Mouse (Mus musculus): ENCODE results near the gene Dhrs2. TPM values are rescaled to one million over a fixed set of nuclear protein-coding genes. Genes with fewer than 3 reads are reported as not detected.

The Dhrs2 gene
- 0.53 TPM in 1 of 2 replicates, not detected in the other for polyA plus RNA-seq (2015; fragmentation: Nextera tagmentation; extraction: Ambion mirVana)

DNA sequence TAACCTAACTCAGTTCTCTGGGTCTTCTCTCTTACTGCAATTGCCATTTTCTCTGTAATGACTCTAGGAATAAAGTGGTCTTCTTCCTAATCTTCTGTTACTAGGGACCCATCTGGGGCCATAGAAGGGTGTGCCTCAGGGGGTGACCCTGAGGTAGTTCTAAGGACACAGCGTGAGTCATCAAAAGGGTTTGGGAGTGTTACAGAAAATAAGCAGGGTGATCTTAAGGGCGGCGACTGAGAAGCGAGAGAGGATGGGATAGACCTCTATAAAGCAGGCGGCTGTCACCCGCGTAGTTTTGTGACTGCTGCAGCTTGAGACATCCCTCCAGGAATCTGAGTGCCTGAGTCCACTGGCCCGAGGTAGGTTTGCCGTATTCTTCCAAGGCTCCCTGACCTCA, at the start of gene Dhrs2:
Dhrs2 (plus strand) TSS at position 301 of the 400 bp plus-strand sequence.
- H3K36me3 ChIP-seq, result no peaks in the 10 kb centered on the region

DNA sequence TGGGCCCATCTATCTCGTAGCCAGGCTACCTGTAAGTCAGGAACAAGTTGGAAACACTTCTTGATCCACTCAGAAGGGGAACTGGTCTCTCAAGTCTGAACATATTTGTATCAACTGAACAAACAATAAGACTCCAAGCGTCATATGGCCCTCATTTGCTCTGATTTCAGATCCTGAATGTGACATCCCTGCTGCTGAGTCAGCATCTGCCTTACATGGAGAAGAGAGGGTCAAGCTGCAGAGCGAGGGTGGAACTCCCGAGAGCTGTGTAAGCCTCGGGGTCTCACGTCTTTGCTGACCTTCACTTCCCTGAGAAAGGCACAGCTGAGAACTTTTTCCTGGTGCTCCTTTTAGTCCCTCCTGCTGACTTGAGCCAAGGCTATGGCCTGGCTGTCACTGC, 47.6 kb upstream of the Dhrs2 start:
- Histone ChIP-seq H3K4me3 (no peak overlapping the region), H3K4me2 (replicated peaks) (no peak overlapping the region), H3K9me3 (no peaks in the 10 kb centered on the region), H3K27me3 (no peaks in the 10 kb centered on the region), H3K9ac (replicated peaks) (no peak overlapping the region), H3K4me1 (no peaks in the 10 kb centered on the region), H3K36me3 (no peaks in the 10 kb centered on the region), H3K27ac (replicated peaks) (no peak overlapping the region)
- 89% methylated on average over 6 of the region's 6 CpGs for WGBS
- no peak for ATAC-seq (replicated peaks)

More for the DNA sequence above, at the start of gene Dhrs2:
- Histone ChIP-seq H3K4me1 (0 out of 2 replicates have a peak, but pooled peaks cover 3% of the 10 kb centered on the region), H3K4me3 (no peak within 1 kb of the TSS), H3K9me3 (no peaks in the 10 kb centered on the region), H3K27me3 (no peaks in the 10 kb centered on the region), H3K9ac (replicated peaks) (no peak within 1 kb of the TSS), H3K4me2 (replicated peaks) (no peak within 1 kb of the TSS), H3K27ac (replicated peaks) (no peak within 1 kb of the TSS)
- WGBS, result 81% methylated on average over 9 of the region's 9 CpGs
- ATAC-seq (replicated peaks), result no peak

DNA sequence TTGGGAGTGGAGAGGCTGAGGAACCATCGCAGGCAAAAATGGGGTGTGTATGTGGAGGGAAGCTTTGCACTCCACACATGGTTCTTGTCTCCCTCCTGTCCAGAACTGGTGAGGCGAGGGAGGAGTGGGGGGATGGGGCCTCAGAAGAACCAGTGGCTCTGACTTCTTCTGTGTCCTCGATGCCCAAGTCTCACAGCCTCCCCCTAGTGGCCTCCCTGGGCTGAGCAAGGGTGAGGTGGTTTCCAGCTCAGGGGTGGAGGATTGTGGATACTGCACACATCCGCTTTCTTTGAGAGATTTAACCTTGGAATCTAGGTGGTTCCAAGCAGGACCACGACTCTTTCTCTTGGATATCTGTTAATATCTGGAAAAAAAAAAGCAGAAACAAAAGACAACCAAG, 44.5 kb upstream of the Dhrs2 start:
- Histone ChIP-seq H3K36me3 (no peaks in the 10 kb centered on the region), H3K27ac (replicated peaks) (no peak overlapping the region), H3K27me3 (no peaks in the 10 kb centered on the region), H3K4me3 (no peak overlapping the region), H3K4me1 (no peaks in the 10 kb centered on the region), H3K9me3 (no peaks in the 10 kb centered on the region), H3K9ac (replicated peaks) (no peak overlapping the region), H3K4me2 (replicated peaks) (no peak overlapping the region)
- ATAC-seq (replicated peaks), result no peak
- 40% methylated on average over 5 of the region's 5 CpGs for WGBS

DNA sequence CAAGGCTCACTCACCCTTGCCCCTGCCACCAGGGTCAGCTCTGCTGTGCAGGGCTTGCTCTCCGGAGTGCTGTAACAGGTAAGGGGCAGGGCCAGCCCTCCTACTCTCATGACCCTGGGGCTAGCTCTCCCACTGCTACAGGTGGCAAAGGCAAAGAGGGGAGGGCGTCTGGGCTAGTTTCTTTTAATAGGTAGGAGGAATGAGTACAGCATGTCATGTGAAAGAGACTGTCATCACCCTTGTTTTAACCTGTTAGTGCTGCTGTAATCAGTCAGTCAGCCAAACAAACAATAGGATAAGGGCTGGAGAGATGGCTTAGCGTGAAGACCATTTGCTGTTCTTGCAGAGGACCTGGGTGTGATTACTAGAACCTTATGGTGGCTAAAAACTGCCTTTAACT, 40.9 kb upstream of the Dhrs2 start:
- Histone ChIP-seq H3K4me2 (replicated peaks) (no peak overlapping the region), H3K4me3 (no peak overlapping the region), H3K4me1 (no peaks in the 10 kb centered on the region), H3K9me3 (no peaks in the 10 kb centered on the region), H3K9ac (replicated peaks) (no peak overlapping the region), H3K27me3 (no peaks in the 10 kb centered on the region), H3K36me3 (no peaks in the 10 kb centered on the region), H3K27ac (replicated peaks) (no peak overlapping the region)
- WGBS, result 72% methylated on average over 3 of the region's 3 CpGs
- no peak for ATAC-seq (replicated peaks)

DNA sequence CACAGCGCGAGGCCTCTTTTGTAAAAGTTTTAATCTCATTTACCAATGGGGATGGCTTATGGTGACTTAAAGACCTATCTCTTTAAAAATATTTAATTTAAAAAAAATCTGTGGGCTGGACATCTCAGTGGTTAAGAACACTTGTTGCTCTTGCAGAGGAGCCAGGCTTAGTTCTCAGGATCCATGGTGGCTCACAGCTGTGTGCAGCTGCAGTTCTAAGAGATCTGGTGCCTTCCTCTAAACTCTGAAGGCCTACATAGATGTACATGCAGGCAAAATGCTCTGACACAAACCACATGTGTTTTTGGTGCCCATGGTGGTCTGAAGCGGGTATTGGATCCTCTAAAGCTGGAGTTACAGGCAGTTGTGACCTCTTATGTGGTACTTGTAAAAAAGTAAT, 38.6 kb upstream of the Dhrs2 start:
- no peak overlapping the region for H3K4me3 ChIP-seq
- H3K27ac ChIP-seq (replicated peaks), result no peak overlapping the region
- no peaks in the 10 kb centered on the region for H3K27me3 ChIP-seq
- no peaks in the 10 kb centered on the region for H3K4me1 ChIP-seq
- WGBS, result 84% methylated on average over 3 of the region's 3 CpGs
- H3K36me3 ChIP-seq, result no peaks in the 10 kb centered on the region
- no peak overlapping the region for H3K9ac ChIP-seq (replicated peaks)
- no peak for ATAC-seq (replicated peaks)
- H3K9me3 ChIP-seq, result no peaks in the 10 kb centered on the region
- no peak overlapping the region for H3K4me2 ChIP-seq (replicated peaks)

- WGBS, result 67% methylated on average over 3 of the region's 3 CpGs
- Histone ChIP-seq H3K9me3 (no peaks in the 10 kb centered on the region), H3K27me3 (no peaks in the 10 kb centered on the region), H3K9ac (replicated peaks) (no peak overlapping the region), H3K36me3 (no peaks in the 10 kb centered on the region), H3K4me1 (peaks cover 11% of the 10 kb centered on the region), H3K27ac (replicated peaks) (no peak overlapping the region), H3K4me3 (no peak overlapping the region), H3K4me2 (replicated peaks) (no peak overlapping the region)
- no peak for ATAC-seq (replicated peaks)
These were observed 37.1 kb upstream of the Dhrs2 start for GRCm38 (mm10) chr14:55184640-55185145.

DNA sequence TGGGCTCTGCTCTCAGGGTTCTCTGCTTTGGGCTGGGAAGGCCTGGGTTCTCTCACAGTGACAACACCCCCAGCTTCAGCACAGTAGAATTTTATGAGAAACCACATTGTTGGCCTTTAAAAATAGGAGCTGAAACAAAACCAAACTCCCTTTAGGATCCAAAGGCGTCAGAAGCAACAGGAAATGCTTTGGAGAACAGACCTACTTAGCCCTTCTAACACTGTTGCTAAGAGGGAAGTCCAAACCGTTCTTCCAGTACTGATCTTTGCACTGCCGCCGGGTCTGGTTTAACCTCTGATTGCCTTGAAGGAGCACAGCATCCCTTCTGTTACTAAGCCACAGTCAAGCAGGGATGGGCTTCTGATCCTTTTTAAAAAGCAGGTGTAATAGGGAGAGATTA, 33.3 kb upstream of the Dhrs2 start:
- Histone ChIP-seq H3K27me3 (no peaks in the 10 kb centered on the region), H3K4me1 (peaks cover 13% of the 10 kb centered on the region), H3K27ac (replicated peaks) (peak overlapping the region; percentile 39; the same call in 1 of the 2 replicates), H3K4me2 (replicated peaks) (no peak overlapping the region), H3K9me3 (no peaks in the 10 kb centered on the region), H3K4me3 (no peak overlapping the region), H3K36me3 (no peaks in the 10 kb centered on the region), H3K9ac (replicated peaks) (no peak overlapping the region)
- WGBS, result 37% methylated on average over 4 of the region's 4 CpGs
- ATAC-seq (replicated peaks), result no peak

GRCm38 (mm10) chr14:55189351-55189769, 32.4 kb upstream of the Dhrs2 start:
- Histone ChIP-seq H3K27ac (replicated peaks) (peak overlapping the region; percentile 56), H3K4me2 (replicated peaks) (no peak overlapping the region), H3K4me3 (no peak overlapping the region), H3K4me1 (peaks cover 13% of the 10 kb centered on the region), H3K9me3 (no peaks in the 10 kb centered on the region), H3K27me3 (no peaks in the 10 kb centered on the region), H3K36me3 (no peaks in the 10 kb centered on the region), H3K9ac (replicated peaks) (no peak overlapping the region)
- ATAC-seq (replicated peaks), result peak; percentile 82
- WGBS, result 10% methylated on average over 9 of the region's 9 CpGs

DNA sequence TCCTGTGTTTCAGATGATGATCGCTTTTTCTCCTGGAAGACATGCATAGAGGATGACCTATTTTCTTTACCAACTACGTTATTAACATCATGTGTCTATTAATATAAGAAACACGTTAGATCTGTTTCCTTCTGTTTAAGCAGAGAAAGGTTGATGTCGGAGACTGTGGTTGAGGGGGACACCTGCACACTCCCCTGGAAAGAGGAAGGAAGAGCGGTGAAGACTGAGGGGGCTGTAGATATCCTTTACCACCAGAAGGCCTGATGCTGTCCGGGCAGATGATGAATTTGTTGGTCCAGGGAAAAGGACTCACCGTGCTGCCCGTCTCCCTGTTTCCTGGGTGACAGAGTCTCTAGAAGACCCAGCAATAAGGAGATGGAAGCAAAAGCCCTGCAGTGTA, 28.5 kb upstream of the Dhrs2 start:
- Histone ChIP-seq H3K9me3 (no peaks in the 10 kb centered on the region), H3K27ac (replicated peaks) (no peak overlapping the region), H3K4me1 (peaks cover 13% of the 10 kb centered on the region), H3K4me3 (no peak overlapping the region), H3K4me2 (replicated peaks) (no peak overlapping the region), H3K27me3 (no peaks in the 10 kb centered on the region), H3K36me3 (no peaks in the 10 kb centered on the region), H3K9ac (replicated peaks) (no peak overlapping the region)
- ATAC-seq (replicated peaks), result no peak
- 94% methylated on average over 8 of the region's 8 CpGs for WGBS

DNA sequence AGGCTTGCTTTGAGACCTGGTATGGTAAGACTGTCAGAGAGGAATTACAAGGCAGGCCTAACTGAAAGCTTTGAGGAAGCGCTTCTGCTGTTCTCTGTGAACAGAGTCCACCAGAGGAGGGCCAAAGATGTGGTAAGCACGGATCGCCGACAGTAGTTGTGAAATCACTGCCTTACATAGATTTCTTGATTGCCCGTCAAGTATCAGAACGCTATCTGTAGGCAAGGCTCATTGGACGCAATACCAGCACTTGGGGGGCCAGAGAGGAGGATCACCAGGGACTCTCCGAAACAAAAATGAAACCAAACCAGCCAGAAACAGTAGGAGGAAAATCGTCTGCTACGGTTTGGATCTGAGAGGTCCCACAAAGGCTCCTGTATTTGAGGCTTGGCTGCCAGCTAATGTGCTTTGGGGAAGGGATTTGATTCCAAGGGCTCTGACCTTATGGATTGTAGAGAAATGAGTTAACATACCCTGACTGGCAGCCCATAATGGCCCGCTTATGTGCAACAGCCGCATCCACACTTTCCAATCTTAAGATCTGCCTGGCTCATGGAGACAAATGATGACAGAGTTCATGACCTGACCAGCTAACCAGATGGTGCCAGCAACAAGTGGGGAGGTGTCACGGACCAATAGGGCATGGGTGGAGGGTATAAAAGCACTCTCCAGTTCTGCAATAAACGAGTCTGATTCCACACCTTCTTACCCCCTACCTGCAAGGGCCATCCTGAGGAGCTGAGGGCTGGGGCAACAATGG, 27.8 kb upstream of the Dhrs2 start:
- Histone ChIP-seq H3K27me3 (no peaks in the 10 kb centered on the region), H3K4me2 (replicated peaks) (no peak overlapping the region), H3K36me3 (no peaks in the 10 kb centered on the region), H3K4me3 (no peak overlapping the region), H3K9me3 (no peaks in the 10 kb centered on the region), H3K27ac (replicated peaks) (no peak overlapping the region), H3K9ac (replicated peaks) (no peak overlapping the region), H3K4me1 (peaks cover 9% of the 10 kb centered on the region)
- ATAC-seq (replicated peaks), result no peak
- 79% methylated on average over 14 of the region's 14 CpGs for WGBS

DNA sequence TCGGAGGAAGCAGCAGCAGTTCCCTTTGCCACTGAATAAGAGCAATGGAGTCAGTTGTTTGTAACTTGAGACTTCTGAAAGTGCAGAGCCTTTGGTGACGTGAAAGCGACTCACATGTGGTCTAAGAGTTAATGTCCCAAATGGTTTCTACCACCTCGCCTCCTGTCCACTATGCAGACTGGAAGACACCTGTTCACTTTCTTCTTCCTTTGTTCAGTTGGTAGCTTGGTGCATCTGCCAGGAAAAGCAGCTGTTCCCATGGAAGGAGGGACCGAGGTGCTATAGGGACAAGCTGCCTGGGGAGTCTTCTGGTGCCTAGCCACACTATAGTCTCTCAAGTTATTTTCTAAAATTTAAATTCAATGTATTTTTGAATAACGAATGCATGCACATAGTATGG, 27.0 kb upstream of the Dhrs2 start:
- Histone ChIP-seq H3K4me3 (no peak overlapping the region), H3K36me3 (no peaks in the 10 kb centered on the region), H3K9me3 (no peaks in the 10 kb centered on the region), H3K27ac (replicated peaks) (no peak overlapping the region), H3K9ac (replicated peaks) (no peak overlapping the region), H3K4me2 (replicated peaks) (no peak overlapping the region), H3K27me3 (no peaks in the 10 kb centered on the region), H3K4me1 (peaks cover 1% of the 10 kb centered on the region)
- no peak for ATAC-seq (replicated peaks)
- WGBS, result 59% methylated on average over 6 of the region's 6 CpGs

DNA sequence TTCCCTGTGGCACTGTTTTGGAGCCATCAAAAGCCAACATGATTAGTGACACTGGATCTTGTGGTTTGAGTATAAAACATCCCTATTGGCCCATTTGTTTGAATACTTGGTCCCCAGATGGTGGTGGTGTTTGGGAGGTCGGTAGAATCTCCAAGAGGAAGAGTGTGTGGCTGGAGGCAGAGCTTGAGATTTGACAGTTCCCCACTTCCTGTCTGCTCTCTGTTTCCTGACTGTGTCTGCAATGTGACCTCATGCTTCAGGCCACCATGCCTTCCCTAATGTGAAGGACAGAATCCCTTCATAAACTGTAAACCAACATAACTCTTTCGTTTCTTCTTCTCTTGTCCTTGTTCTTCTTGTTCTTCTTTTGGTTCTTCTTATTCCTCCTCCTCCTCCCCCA, 24.7 kb upstream of the Dhrs2 start:
- Histone ChIP-seq H3K4me2 (replicated peaks) (no peak overlapping the region), H3K36me3 (no peaks in the 10 kb centered on the region), H3K27ac (replicated peaks) (no peak overlapping the region), H3K9me3 (no peaks in the 10 kb centered on the region), H3K27me3 (no peaks in the 10 kb centered on the region), H3K4me3 (no peak overlapping the region), H3K4me1 (no peaks in the 10 kb centered on the region), H3K9ac (replicated peaks) (no peak overlapping the region)
- ATAC-seq (replicated peaks), result no peak
- 71% methylated on average over 2 of the region's 2 CpGs for WGBS

GRCm38 (mm10) chr14:55198187-55198586, 23.6 kb upstream of the Dhrs2 start:
- Histone ChIP-seq H3K4me3 (no peak overlapping the region), H3K36me3 (no peaks in the 10 kb centered on the region), H3K9me3 (no peaks in the 10 kb centered on the region), H3K9ac (replicated peaks) (no peak overlapping the region), H3K4me2 (replicated peaks) (no peak overlapping the region), H3K27ac (replicated peaks) (no peak overlapping the region), H3K27me3 (no peaks in the 10 kb centered on the region), H3K4me1 (no peaks in the 10 kb centered on the region)
- ATAC-seq (replicated peaks), result no peak
- 91% methylated on average over 2 of the region's 2 CpGs for WGBS
